Mouse (Mus musculus) testis, postnatal 10 days (tissue): ENCODE data around the gene Apopt1.

Experiments used
- DNase-seq: peaks from one replicate; pipeline ENCODE4 v3.0.0; 2021; ENCODE audit warnings: low spot score

Apopt1 gene

GRCm38 (mm10) chr12:111774845-111775244, 61.8 kb downstream of the Apopt1 start:
- DNase-seq: no peak

GRCm38 (mm10) chr12:111777919-111778318, 64.9 kb downstream of the Apopt1 start:
- DNase-seq: no peak

GRCm38 (mm10) chr12:111779544-111779943, 66.5 kb downstream of the Apopt1 start:
- no peak for DNase-seq

- DNase-seq: no peak
These were observed 72.1 kb downstream of the Apopt1 start for GRCm38 (mm10) chr12:111785174-111785573.

GRCm38 (mm10) chr12:111787015-111787414, 74.0 kb downstream of the Apopt1 start:
- peak; percentile 35 for DNase-seq

- no peak for DNase-seq
These were observed 77.0 kb downstream of the Apopt1 start for GRCm38 (mm10) chr12:111790090-111790489.

- DNase-seq: no peak
These were observed 77.6 kb downstream of the Apopt1 start for GRCm38 (mm10) chr12:111790631-111791030.

GRCm38 (mm10) chr12:111791474-111792104, 78.5 kb downstream of the Apopt1 start:
- DNase-seq: no peak

- no peak for DNase-seq
These were observed 81.0 kb downstream of the Apopt1 start for GRCm38 (mm10) chr12:111794102-111794501.

GRCm38 (mm10) chr12:111794526-111795179, 81.6 kb downstream of the Apopt1 start:
- DNase-seq: no peak

GRCm38 (mm10) chr12:111795180-111795895, 82.3 kb downstream of the Apopt1 start:
- no peak for DNase-seq

- DNase-seq: no peak
These were observed 84.2 kb downstream of the Apopt1 start for GRCm38 (mm10) chr12:111797251-111797650.

GRCm38 (mm10) chr12:111798493-111798892, 85.4 kb downstream of the Apopt1 start:
- no peak for DNase-seq

- no peak for DNase-seq
These were observed 87.6 kb downstream of the Apopt1 start for GRCm38 (mm10) chr12:111800459-111801183.

- DNase-seq: no peak
These were observed 90.5 kb downstream of the Apopt1 start for GRCm38 (mm10) chr12:111803538-111803937.
